Comparison of ENCODE assay signal across 31 mouse cellular contexts in genomic region chr16:48297384-48298136, GRCm38 (mm10). TPM values are rescaled to one million over a fixed set of nuclear protein-coding genes. Genes with fewer than 3 reads are reported as not detected.
DNase-seq lines count a peak whose midpoint lies in the region; ATAC-seq and TF ChIP-seq lines count a peak whose summit lies in the region.
"Had no signal": no experiment of that assay in that cellular context is flagged by ENCODE, and none has a peak within 500 bp of the region (broad histone marks: within the 10 kb centered on the region; RNA-seq: fewer than 3 reads in every experiment).

No protein-coding gene starts in this region.

- no peak for TF ChIP-seq CTCF in intestine, postnatal 0 days (IDR thresholded peaks at IDR 0.05; ENCODE audit: low read depth)
- no peak for TF ChIP-seq CTCF in ES-Bruce4 (IDR thresholded peaks at IDR 0.05; ENCODE audit: low read depth, low read length)
- no peak for TF ChIP-seq CTCF in G1E (IDR thresholded peaks at IDR 0.05; ENCODE audit: low read depth, low read length)

- WGBS in intestine, embryonic 14.5 days, result 48% methylated on average over 14 of the region's 14 CpGs
- 37% methylated on average over 14 of the region's 14 CpGs for WGBS in intestine, postnatal 0 days
- WGBS in forebrain, embryonic 10.5 days, result 86% methylated on average over 14 of the region's 14 CpGs

- no peak for ATAC-seq in intestine, embryonic 14.5 days (replicated peaks; ENCODE audit: low FRiP score, low TSS enrichment, low read depth)
- ATAC-seq in intestine, postnatal 0 days, result no peak
- peak; percentile 40; the same call in 1 of the 2 replicates for ATAC-seq in G1E (ENCODE audit: extremely low read depth, insufficient number of reproducible peaks, low FRiP score, poor library complexity, severe bottlenecking)
- ATAC-seq: forebrain, embryonic 15.5 days; hindbrain, embryonic 16.5 days; Patski had no signal

- H3K27me3 ChIP-seq in intestine, embryonic 14.5 days (replicated peaks; ENCODE audit: control insufficient read depth, insufficient read depth, low read length), result no peaks in the 10 kb centered on the region
- no peaks in the 10 kb centered on the region for H3K27me3 ChIP-seq in intestine, postnatal 0 days (replicated peaks; ENCODE audit: control insufficient read depth, insufficient read depth, low read length)
- H3K27me3 ChIP-seq in ES-Bruce4 (ENCODE audit: control insufficient read depth, insufficient read depth, low read length, poor library complexity, severe bottlenecking), result no peaks in the 10 kb centered on the region
- no peaks in the 10 kb centered on the region for H3K27me3 ChIP-seq in G1E (ENCODE audit: insufficient read depth, low read length)
- H3K27me3 ChIP-seq in forebrain, embryonic 10.5 days (ENCODE audit: poor library complexity, severe bottlenecking), result no peaks in the 10 kb centered on the region
- H3K27me3 ChIP-seq: CH12.LX; embryonic facial prominence, embryonic 12.5 days; embryonic facial prominence, embryonic 15.5 days; forebrain, embryonic 12.5 days; forebrain, embryonic 15.5 days; heart, embryonic 15.5 days; hindbrain, embryonic 13.5 days; Patski had no signal

- H3K27ac ChIP-seq in intestine, embryonic 14.5 days (ENCODE audit: low read depth), result no peak overlapping the region
- no peak overlapping the region for H3K27ac ChIP-seq in intestine, postnatal 0 days (ENCODE audit: low read depth, low read length)
- H3K27ac ChIP-seq in ES-Bruce4 (ENCODE audit: insufficient read depth, low read length), result peak overlapping the region; percentile 81
- no peak overlapping the region for H3K27ac ChIP-seq in forebrain, embryonic 10.5 days
- H3K27ac ChIP-seq: embryonic facial prominence, embryonic 12.5 days; embryonic facial prominence, embryonic 15.5 days; forebrain, embryonic 12.5 days; forebrain, embryonic 15.5 days; heart, adult 2 months; heart, embryonic 15.5 days; hindbrain, embryonic 10.5 days; hindbrain, embryonic 13.5 days had no signal

- no peaks in the 10 kb centered on the region for H3K9me3 ChIP-seq in intestine, embryonic 14.5 days (ENCODE audit: control insufficient read depth, low read length)
- no peaks in the 10 kb centered on the region for H3K9me3 ChIP-seq in intestine, postnatal 0 days (ENCODE audit: control insufficient read depth)
- H3K9me3 ChIP-seq in ES-Bruce4 (replicated peaks; ENCODE audit: control insufficient read depth, insufficient read depth, low read length, poor library complexity, severe bottlenecking), result no peaks in the 10 kb centered on the region
- no peaks in the 10 kb centered on the region for H3K9me3 ChIP-seq in G1E (replicated peaks)
- no peaks in the 10 kb centered on the region for H3K9me3 ChIP-seq in forebrain, embryonic 10.5 days
- H3K9me3 ChIP-seq: embryonic facial prominence, embryonic 12.5 days; embryonic facial prominence, embryonic 15.5 days; forebrain, embryonic 12.5 days; forebrain, embryonic 15.5 days; heart, embryonic 15.5 days; hindbrain, embryonic 10.5 days; hindbrain, embryonic 13.5 days had no signal

- H3K4me3 ChIP-seq in intestine, embryonic 14.5 days (ENCODE audit: low read depth, low read length), result no peak overlapping the region
- no peak overlapping the region for H3K4me3 ChIP-seq in intestine, postnatal 0 days (ENCODE audit: low read depth, low read length)
- H3K4me3 ChIP-seq in ES-Bruce4 (ENCODE audit: low read depth, low read length), result no peak overlapping the region
- no peak overlapping the region for H3K4me3 ChIP-seq in G1E (ENCODE audit: low read depth, low read length)
- H3K4me3 ChIP-seq in forebrain, embryonic 10.5 days, result no peak overlapping the region
- H3K4me3 ChIP-seq: embryonic facial prominence, embryonic 12.5 days; embryonic facial prominence, embryonic 15.5 days; forebrain, embryonic 12.5 days; forebrain, embryonic 15.5 days; heart, adult 2 months; heart, embryonic 15.5 days; hindbrain, embryonic 10.5 days; hindbrain, embryonic 13.5 days had no signal

- no peak for TF ChIP-seq POLR2A in ES-Bruce4 (IDR thresholded peaks at IDR 0.05; ENCODE audit: insufficient read depth, low read length)

- peak; percentile 53 for DNase-seq in intestine, embryonic 14.5 days (ENCODE audit: low spot score)
- DNase-seq in G1E (ENCODE audit: low spot score), result peak; percentile 13
- DNase-seq in yolk sac, embryonic 10.5 days (ENCODE audit: low spot score), result peak; percentile 6
- DNase-seq in forebrain, embryonic 10.5 days (ENCODE audit: extremely low spot score, low spot score), result no peak
- no peak for DNase-seq in gastrocnemius, adult 18-20 months (ENCODE audit: low spot score)
- DNase-seq: adrenal gland, postnatal 10 days; adrenal gland, postnatal 36 days; B cell, adult 2 months; cerebellum, adult 18-20 months; cerebellum, adult 9-10 months; cerebellum, postnatal 14 days; gastrocnemius, postnatal 10 days; gastrocnemius, postnatal 36 days; heart, adult 2 months; heart, postnatal 10 days; heart, postnatal 36 days had no signal

- 0 out of 2 replicates have a peak, but pooled peaks have one; percentile 8 for TF ChIP-seq EP300 in ES-Bruce4 (IDR thresholded peaks at IDR 0.05; ENCODE audit: insufficient read depth, low read depth, low read length)

- no peaks in the 10 kb centered on the region for H3K4me1 ChIP-seq in intestine, embryonic 14.5 days (replicated peaks; ENCODE audit: control insufficient read depth, insufficient read depth, low read length)
- no peaks in the 10 kb centered on the region for H3K4me1 ChIP-seq in intestine, postnatal 0 days (replicated peaks; ENCODE audit: control insufficient read depth, insufficient read depth, low read length)
- H3K4me1 ChIP-seq in ES-Bruce4 (ENCODE audit: control insufficient read depth, insufficient read depth, low read length), result peaks cover 2% of the 10 kb centered on the region
- H3K4me1 ChIP-seq in G1E (ENCODE audit: insufficient read depth, low read depth, low read length), result peaks cover 13% of the 10 kb centered on the region
- H3K4me1 ChIP-seq in forebrain, embryonic 10.5 days, result no peaks in the 10 kb centered on the region
- H3K4me1 ChIP-seq: embryonic facial prominence, embryonic 12.5 days; embryonic facial prominence, embryonic 15.5 days; forebrain, embryonic 12.5 days; forebrain, embryonic 15.5 days; heart, embryonic 15.5 days; hindbrain, embryonic 10.5 days; hindbrain, embryonic 13.5 days had no signal

- no peaks in the 10 kb centered on the region for H3K36me3 ChIP-seq in intestine, embryonic 14.5 days (ENCODE audit: control insufficient read depth, insufficient read depth, low read length)
- H3K36me3 ChIP-seq in intestine, postnatal 0 days (ENCODE audit: control insufficient read depth, insufficient read depth), result no peaks in the 10 kb centered on the region
- H3K36me3 ChIP-seq in ES-Bruce4 (ENCODE audit: control insufficient read depth, insufficient read depth, low read length, poor library complexity, severe bottlenecking) (peaks cover 47% of the 10 kb centered on the region), G1E (replicated peaks) (peaks cover 36% of the 10 kb centered on the region)
- H3K36me3 ChIP-seq in forebrain, embryonic 10.5 days (replicated peaks), result no peaks in the 10 kb centered on the region
- H3K36me3 ChIP-seq: embryonic facial prominence, embryonic 12.5 days; embryonic facial prominence, embryonic 15.5 days; forebrain, embryonic 12.5 days; forebrain, embryonic 15.5 days; heart, embryonic 15.5 days; hindbrain, embryonic 10.5 days; hindbrain, embryonic 13.5 days had no signal

- no peak overlapping the region for H3K9ac ChIP-seq in intestine, embryonic 14.5 days (ENCODE audit: low read length)
- no peak overlapping the region for H3K9ac ChIP-seq in intestine, postnatal 0 days (ENCODE audit: low read depth, low read length)
- no peak overlapping the region for H3K9ac ChIP-seq in ES-Bruce4 (ENCODE audit: low read depth, poor library complexity, severe bottlenecking)
- H3K9ac ChIP-seq: embryonic facial prominence, embryonic 12.5 days; embryonic facial prominence, embryonic 15.5 days; forebrain, embryonic 12.5 days; forebrain, embryonic 15.5 days; heart, embryonic 15.5 days; hindbrain, embryonic 13.5 days had no signal

- no peak overlapping the region for H3K4me2 ChIP-seq in intestine, embryonic 14.5 days (ENCODE audit: low read length)
- H3K4me2 ChIP-seq in intestine, postnatal 0 days (replicated peaks; ENCODE audit: low read depth), result no peak overlapping the region
- H3K4me2 ChIP-seq: embryonic facial prominence, embryonic 12.5 days; embryonic facial prominence, embryonic 15.5 days; forebrain, embryonic 12.5 days; forebrain, embryonic 15.5 days; heart, embryonic 11.5 days; heart, embryonic 15.5 days; hindbrain, embryonic 13.5 days had no signal

RNA-seq across cellular contexts. Expression of gene Dppa2, which starts 6.1 kb away (rescaled TPM):
- polyA plus RNA-seq in intestine, embryonic 14.5 days (2014; fragmentation: Nextera tagmentation; extraction: Ambion mirVana), result 0.07 TPM in 1 of 2 replicates, not detected in the other
- 0.09 TPM in 1 of 2 replicates, not detected in the other for polyA plus RNA-seq in intestine, postnatal 0 days (2015; fragmentation: Nextera tagmentation; extraction: Ambion mirVana)
- polyA plus RNA-seq in ES-Bruce4 (2011; ENCODE audit: insufficient read depth, insufficient read length, low read depth, missing spikeins) (35.1 and 44.3 TPM in 2 replicates), G1E (2012) (not detected in 2 replicates)
- total RNA-seq in G1E (2014; fragmentation: Nextera tagmentation) (0.39 and 0.83 TPM in 2 replicates), G1E (2017) (0.06 and 0.11 TPM in 2 replicates)
- not detected in 2 replicates for polyA plus RNA-seq in forebrain, embryonic 10.5 days (2016; fragmentation: Nextera tagmentation; extraction: Ambion mirVana)
- total RNA-seq in gastrocnemius, adult 18-20 months (2021), result not detected
- total RNA-seq: adrenal gland, adult 18-20 months; adrenal gland, postnatal 10 days; adrenal gland, postnatal 36 days; CH12.LX; gastrocnemius, postnatal 10 days; gastrocnemius, postnatal 36 days; granulocyte monocyte progenitor cell, adult 5-6 weeks; heart, adult 2 months; heart, postnatal 10 days; heart, postnatal 36 days had no signal
- polyA plus RNA-seq: embryonic facial prominence, embryonic 12.5 days; embryonic facial prominence, embryonic 15.5 days; forebrain, embryonic 12.5 days; forebrain, embryonic 15.5 days; heart, adult 2 months; heart, embryonic 11.5 days; heart, embryonic 15.5 days; hindbrain, embryonic 10.5 days; hindbrain, embryonic 16.5 days; Patski had no signal

RNA-seq across cellular contexts. Expression of gene Dppa4, which starts 14.0 kb away (rescaled TPM):
- polyA plus RNA-seq in intestine, embryonic 14.5 days (2014; fragmentation: Nextera tagmentation; extraction: Ambion mirVana), result not detected in 2 replicates
- not detected in 2 replicates for polyA plus RNA-seq in intestine, postnatal 0 days (2015; fragmentation: Nextera tagmentation; extraction: Ambion mirVana)
- polyA plus RNA-seq in ES-Bruce4 (2011; ENCODE audit: insufficient read depth, insufficient read length, low read depth, missing spikeins), result 185 and 196 TPM in 2 replicates
- total RNA-seq in G1E (2014; fragmentation: Nextera tagmentation), result 49.6 and 56.4 TPM in 2 replicates
- total RNA-seq in G1E (2017), result 73.0 and 83.9 TPM in 2 replicates
- 10.1 and 12.0 TPM in 2 replicates for polyA plus RNA-seq in G1E (2012)
- not detected in 2 replicates for polyA plus RNA-seq in forebrain, embryonic 10.5 days (2016; fragmentation: Nextera tagmentation; extraction: Ambion mirVana)
- not detected for total RNA-seq in gastrocnemius, adult 18-20 months (2021)
- total RNA-seq: adrenal gland, adult 18-20 months; adrenal gland, postnatal 10 days; adrenal gland, postnatal 36 days; CH12.LX; gastrocnemius, postnatal 10 days; gastrocnemius, postnatal 36 days; granulocyte monocyte progenitor cell, adult 5-6 weeks; heart, adult 2 months; heart, postnatal 10 days; heart, postnatal 36 days had no signal
- polyA plus RNA-seq: embryonic facial prominence, embryonic 12.5 days; embryonic facial prominence, embryonic 15.5 days; forebrain, embryonic 12.5 days; forebrain, embryonic 15.5 days; heart, adult 2 months; heart, embryonic 11.5 days; heart, embryonic 15.5 days; hindbrain, embryonic 13.5 days; hindbrain, embryonic 16.5 days; Patski had no signal

Comparison
In these comparisons a context has a peak if more than half of its experiments do, and no peak if none do; other contexts are left out.
1. DNase-seq: peak in intestine, embryonic 14.5 days (single experiment), G1E (single experiment) and yolk sac, embryonic 10.5 days (single experiment); none in forebrain, embryonic 10.5 days (single experiment) and gastrocnemius, adult 18-20 months (single experiment).
2. RNA of gene Dppa2, which starts 6.1 kb away (polyA plus RNA-seq): 35.1 to 44.3 TPM in ES-Bruce4; 0.09 TPM in intestine, postnatal 0 days, 0.07 TPM in intestine, embryonic 14.5 days, not detected in G1E and not detected in forebrain, embryonic 10.5 days; every median in the first group is over 10 times any median in the second.
3. RNA of gene Dppa4, which starts 14.0 kb away (polyA plus RNA-seq): 185 to 196 TPM in ES-Bruce4; 10.1 to 12.0 TPM in G1E, not detected in intestine, embryonic 14.5 days, not detected in forebrain, embryonic 10.5 days and not detected in intestine, postnatal 0 days; every median in the first group is over 10 times any median in the second.